Mouse (Mus musculus) brain, embryonic 14.5 days (tissue): Measurements from ENCODE around the gene Actr2.

ENCODE experiments used
- CTCF ChIP-seq: fragments of 200-500 bp; IDR thresholded peaks from 2 replicates; pipeline ENCODE4 v1.5.1; 2012; ENCODE audit warnings: inconsistent platforms, mild to moderate bottlenecking, moderate library complexity, borderline replicate concordance; ENCODE audit not compliant: insufficient read depth, insufficient read length; ENCODE audit errors: extremely low read depth
- POLR2A ChIP-seq: fragments of 200-500 bp; IDR thresholded peaks from 2 replicates; pipeline ENCODE4 v1.6.1; 2012; ENCODE audit warnings: mild to moderate bottlenecking, inconsistent platforms, borderline replicate concordance; ENCODE audit not compliant: poor library complexity, insufficient read depth, insufficient read length, severe bottlenecking; ENCODE audit errors: extremely low read depth

DNA sequence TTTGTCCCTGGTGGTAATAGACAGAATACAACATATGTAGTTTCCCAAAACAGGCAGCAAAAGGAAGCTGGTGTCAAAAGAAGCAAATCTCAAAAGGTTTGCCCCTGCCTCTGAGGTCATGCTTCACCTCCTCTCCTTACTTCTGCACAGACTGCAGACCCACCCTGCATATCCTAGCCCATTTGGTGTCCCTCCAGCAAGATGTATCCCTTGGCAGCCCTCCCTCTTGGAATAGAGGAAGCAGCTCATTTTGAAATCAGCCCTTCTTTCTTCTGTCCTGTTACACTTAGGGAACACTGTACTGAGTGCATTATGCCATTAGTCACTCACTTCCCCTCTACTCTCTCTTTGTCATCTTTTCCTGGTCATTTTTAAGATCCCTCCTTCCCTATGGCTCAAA lies 46.2 kb upstream of the Actr2 start:
- no peak for TF ChIP-seq CTCF
- TF ChIP-seq POLR2A = no peak
